In genomic region chr6:140956522-140956863, GRCm38 (mm10) we compare ENCODE assay signal across 15 mouse cellular contexts.
DNase-seq lines count a peak whose midpoint lies in the region; ATAC-seq and TF ChIP-seq lines count a peak whose summit lies in the region.
"Had no signal": no experiment of that assay in that cellular context is flagged by ENCODE, and none has a peak within 500 bp of the region (broad histone marks: within the 10 kb centered on the region; RNA-seq: fewer than 3 reads in every experiment).

No protein-coding gene starts in this region.

- H3K27me3 ChIP-seq in forebrain, embryonic 15.5 days: no peaks in the 10 kb centered on the region
- H3K27me3 ChIP-seq in forebrain, embryonic 11.5 days (ENCODE audit: control insufficient read depth, insufficient read depth, low read length): no peaks in the 10 kb centered on the region
- H3K27me3 ChIP-seq in hindbrain, embryonic 13.5 days: no peaks in the 10 kb centered on the region
- H3K27me3 ChIP-seq in hindbrain, embryonic 12.5 days: no peaks in the 10 kb centered on the region
- H3K27me3 ChIP-seq in lung, postnatal 0 days (replicated peaks; ENCODE audit: insufficient read depth, low read length): no peaks in the 10 kb centered on the region
- H3K27me3 ChIP-seq in stomach, embryonic 16.5 days (ENCODE audit: control insufficient read depth, insufficient read depth, low read length): no peaks in the 10 kb centered on the region
- H3K27me3 ChIP-seq: limb, embryonic 12.5 days; liver, embryonic 15.5 days had no signal

- WGBS in forebrain, embryonic 15.5 days: 88% methylated on average over 4 of the region's 4 CpGs
- 95% methylated on average over 4 of the region's 4 CpGs for WGBS in forebrain, embryonic 11.5 days
- WGBS in hindbrain, embryonic 13.5 days: 97% methylated on average over 4 of the region's 4 CpGs
- 92% methylated on average over 4 of the region's 4 CpGs for WGBS in hindbrain, embryonic 12.5 days
- 46% methylated on average over 4 of the region's 4 CpGs for WGBS in lung, postnatal 0 days
- 69% methylated on average over 4 of the region's 4 CpGs for WGBS in stomach, embryonic 16.5 days

- TF ChIP-seq EP300 in lung, postnatal 0 days (IDR thresholded peaks at IDR 0.05): no peak

- TF ChIP-seq CTCF in lung, postnatal 0 days (IDR thresholded peaks at IDR 0.05): no peak

- no peak for ATAC-seq in forebrain, embryonic 15.5 days (replicated peaks)
- no peak for ATAC-seq in forebrain, embryonic 11.5 days (replicated peaks; ENCODE audit: low FRiP score)
- no peak for ATAC-seq in hindbrain, embryonic 13.5 days (ENCODE audit: low FRiP score)
- no peak for ATAC-seq in hindbrain, embryonic 12.5 days (ENCODE audit: low FRiP score)
- ATAC-seq in lung, postnatal 0 days: peak; percentile 46
- ATAC-seq in stomach, embryonic 16.5 days (ENCODE audit: insufficient read depth, low FRiP score): no peak

- peaks cover 29% of the 10 kb centered on the region for H3K4me1 ChIP-seq in forebrain, embryonic 15.5 days
- H3K4me1 ChIP-seq in forebrain, embryonic 11.5 days (replicated peaks; ENCODE audit: control insufficient read depth, insufficient read depth, low read length): no peaks in the 10 kb centered on the region
- H3K4me1 ChIP-seq in hindbrain, embryonic 13.5 days (replicated peaks): peaks cover 11% of the 10 kb centered on the region
- no peaks in the 10 kb centered on the region; the same call in 1 of the 2 replicates for H3K4me1 ChIP-seq in hindbrain, embryonic 12.5 days
- no peaks in the 10 kb centered on the region for H3K4me1 ChIP-seq in lung, postnatal 0 days (ENCODE audit: insufficient read depth, low read depth, low read length)
- H3K4me1 ChIP-seq in stomach, embryonic 16.5 days (ENCODE audit: control insufficient read depth, insufficient read depth, low read length): peaks cover 3% of the 10 kb centered on the region; the same call in 1 of the 2 replicates
- H3K4me1 ChIP-seq: limb, embryonic 12.5 days; liver, embryonic 15.5 days had no signal

- H3K9me3 ChIP-seq in forebrain, embryonic 15.5 days: no peaks in the 10 kb centered on the region
- no peaks in the 10 kb centered on the region for H3K9me3 ChIP-seq in forebrain, embryonic 11.5 days (ENCODE audit: control insufficient read depth, low read length)
- H3K9me3 ChIP-seq in hindbrain, embryonic 13.5 days: no peaks in the 10 kb centered on the region
- no peaks in the 10 kb centered on the region for H3K9me3 ChIP-seq in hindbrain, embryonic 12.5 days (replicated peaks)
- no peaks in the 10 kb centered on the region for H3K9me3 ChIP-seq in lung, postnatal 0 days (ENCODE audit: low read length)
- no peaks in the 10 kb centered on the region for H3K9me3 ChIP-seq in stomach, embryonic 16.5 days (replicated peaks; ENCODE audit: control insufficient read depth, low read length)
- H3K9me3 ChIP-seq: limb, embryonic 12.5 days; liver, embryonic 15.5 days had no signal

- no peak overlapping the region for H3K4me2 ChIP-seq in forebrain, embryonic 15.5 days (replicated peaks)
- H3K4me2 ChIP-seq in forebrain, embryonic 11.5 days (ENCODE audit: low read depth, low read length, severe bottlenecking): no peak overlapping the region
- no peak overlapping the region for H3K4me2 ChIP-seq in hindbrain, embryonic 13.5 days
- no peak overlapping the region for H3K4me2 ChIP-seq in hindbrain, embryonic 12.5 days (replicated peaks)
- peak overlapping the region; percentile 27; the same call in 1 of the 2 replicates for H3K4me2 ChIP-seq in lung, postnatal 0 days (replicated peaks; ENCODE audit: low read depth, low read length)
- no peak overlapping the region for H3K4me2 ChIP-seq in stomach, embryonic 16.5 days (ENCODE audit: low read depth, low read length)
- H3K4me2 ChIP-seq: limb, embryonic 12.5 days; liver, embryonic 15.5 days had no signal

- no peak overlapping the region for H3K4me3 ChIP-seq in forebrain, embryonic 15.5 days
- no peak overlapping the region for H3K4me3 ChIP-seq in forebrain, embryonic 11.5 days (ENCODE audit: low read depth, low read length)
- H3K4me3 ChIP-seq in hindbrain, embryonic 13.5 days: no peak overlapping the region
- no peak overlapping the region for H3K4me3 ChIP-seq in hindbrain, embryonic 12.5 days
- H3K4me3 ChIP-seq in lung, postnatal 0 days (ENCODE audit: low read depth, low read length): no peak overlapping the region
- H3K4me3 ChIP-seq in stomach, embryonic 16.5 days (replicated peaks; ENCODE audit: low read length): no peak overlapping the region
- H3K4me3 ChIP-seq: limb, embryonic 12.5 days; liver, embryonic 15.5 days had no signal

- no peak overlapping the region for H3K9ac ChIP-seq in forebrain, embryonic 15.5 days (replicated peaks)
- H3K9ac ChIP-seq in forebrain, embryonic 11.5 days (ENCODE audit: low read length): no peak overlapping the region
- no peak overlapping the region for H3K9ac ChIP-seq in hindbrain, embryonic 13.5 days
- H3K9ac ChIP-seq in hindbrain, embryonic 12.5 days: no peak overlapping the region
- H3K9ac ChIP-seq in lung, postnatal 0 days (replicated peaks; ENCODE audit: low read depth): no peak overlapping the region
- no peak overlapping the region for H3K9ac ChIP-seq in stomach, embryonic 16.5 days (ENCODE audit: low read length)
- H3K9ac ChIP-seq: limb, embryonic 12.5 days; liver, embryonic 15.5 days had no signal

- H3K27ac ChIP-seq in forebrain, embryonic 15.5 days (replicated peaks): peak overlapping the region; percentile 46; the same call in 1 of the 2 replicates
- no peak overlapping the region for H3K27ac ChIP-seq in forebrain, embryonic 11.5 days (ENCODE audit: low read depth, low read length)
- H3K27ac ChIP-seq in hindbrain, embryonic 13.5 days: peak overlapping the region; percentile 62; the same call in 1 of the 2 replicates
- H3K27ac ChIP-seq in hindbrain, embryonic 12.5 days: no peak overlapping the region
- H3K27ac ChIP-seq in lung, postnatal 0 days (ENCODE audit: low read length): peak overlapping the region; percentile 64
- H3K27ac ChIP-seq in stomach, embryonic 16.5 days (ENCODE audit: low read length): peak overlapping the region; percentile 15; the same call in 1 of the 2 replicates
- H3K27ac ChIP-seq: limb, embryonic 12.5 days; liver, embryonic 15.5 days had no signal

- DNase-seq in forebrain, embryonic 11.5 days (ENCODE audit: low spot score): no peak
- DNase-seq in lung, postnatal 0 days (ENCODE audit: low spot score): no peak
- DNase-seq in lung, adult 18-20 months: no peak
- DNase-seq in gastrocnemius, adult 18-20 months (ENCODE audit: low spot score): no peak
- DNase-seq: adrenal gland, postnatal 25 days; cerebellum, adult 9-10 months; gastrocnemius, postnatal 25 days; right cerebral cortex, adult 18-20 months; thymus, postnatal 4 days had no signal

- no peaks in the 10 kb centered on the region for H3K36me3 ChIP-seq in forebrain, embryonic 15.5 days
- no peaks in the 10 kb centered on the region for H3K36me3 ChIP-seq in forebrain, embryonic 11.5 days (ENCODE audit: control insufficient read depth, insufficient read depth, low read length)
- no peaks in the 10 kb centered on the region for H3K36me3 ChIP-seq in hindbrain, embryonic 13.5 days
- H3K36me3 ChIP-seq in hindbrain, embryonic 12.5 days: no peaks in the 10 kb centered on the region
- no peaks in the 10 kb centered on the region for H3K36me3 ChIP-seq in lung, postnatal 0 days (ENCODE audit: insufficient read depth, low read length)
- no peaks in the 10 kb centered on the region for H3K36me3 ChIP-seq in stomach, embryonic 16.5 days (ENCODE audit: control insufficient read depth, insufficient read depth, low read length)
- H3K36me3 ChIP-seq: limb, embryonic 12.5 days; liver, embryonic 15.5 days had no signal

Comparison
In these comparisons a context has a peak if more than half of its experiments do, and no peak if none do; other contexts are left out.
1. H3K27ac ChIP-seq: peak in forebrain, embryonic 15.5 days (single experiment), hindbrain, embryonic 13.5 days (single experiment), lung, postnatal 0 days (single experiment) and stomach, embryonic 16.5 days (single experiment); none in forebrain, embryonic 11.5 days (single experiment) and hindbrain, embryonic 12.5 days (single experiment).